Mouse (Mus musculus): Measurements from ENCODE around the gene Cog1. TPM values are rescaled to one million over a fixed set of nuclear protein-coding genes. Genes with fewer than 3 reads are reported as not detected.

The Cog1 gene
- polyA plus RNA-seq, 1 experiment from 2014 or later = 15.5 TPM

DNA sequence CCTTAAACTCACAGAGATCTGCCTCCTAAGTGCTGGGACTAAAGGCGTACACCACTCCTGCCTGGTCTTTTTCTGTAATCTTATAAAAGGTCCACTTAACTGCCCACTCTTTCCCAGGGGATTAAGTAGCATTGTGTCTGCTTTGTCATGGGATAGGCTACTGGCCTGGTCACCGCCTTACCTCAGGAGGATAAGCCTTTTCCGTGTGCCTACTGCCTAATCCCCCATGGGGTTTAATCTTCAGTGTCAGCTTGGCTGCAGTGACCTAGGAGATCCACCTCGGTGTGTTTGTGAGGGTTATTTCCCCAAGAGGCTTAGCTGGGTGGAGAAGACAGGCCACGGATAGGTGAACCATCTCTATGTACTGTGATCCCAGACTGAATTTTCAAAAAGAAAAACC is 48.6 kb downstream of the Cog1 start:
- no peak for ATAC-seq (replicated peaks; ENCODE audit: extremely low read depth, insufficient read depth, low FRiP score)
- H3K36me3 ChIP-seq (ENCODE audit: control insufficient read depth, insufficient read depth) = peaks cover 30% of the 10 kb centered on the region
- no peak overlapping the region for H3K4me2 ChIP-seq (ENCODE audit: low read depth, low read length)
- H3K4me1 ChIP-seq (ENCODE audit: control insufficient read depth, insufficient read depth, low read length) = no peaks in the 10 kb centered on the region
- H3K4me3 ChIP-seq (ENCODE audit: low read length) = no peak overlapping the region
- 0 out of 2 replicates have a peak, but pooled peaks cover 2% of the 10 kb centered on the region for H3K9me3 ChIP-seq (replicated peaks; ENCODE audit: control insufficient read depth, low read length)
- H3K27ac ChIP-seq (ENCODE audit: low read length) = no peak overlapping the region
- H3K9ac ChIP-seq (ENCODE audit: low read length) = no peak overlapping the region
- no peaks in the 10 kb centered on the region for H3K27me3 ChIP-seq (ENCODE audit: control insufficient read depth, insufficient read depth, low read length)
- WGBS = 70% methylated on average over 5 of the region's 5 CpGs

DNA sequence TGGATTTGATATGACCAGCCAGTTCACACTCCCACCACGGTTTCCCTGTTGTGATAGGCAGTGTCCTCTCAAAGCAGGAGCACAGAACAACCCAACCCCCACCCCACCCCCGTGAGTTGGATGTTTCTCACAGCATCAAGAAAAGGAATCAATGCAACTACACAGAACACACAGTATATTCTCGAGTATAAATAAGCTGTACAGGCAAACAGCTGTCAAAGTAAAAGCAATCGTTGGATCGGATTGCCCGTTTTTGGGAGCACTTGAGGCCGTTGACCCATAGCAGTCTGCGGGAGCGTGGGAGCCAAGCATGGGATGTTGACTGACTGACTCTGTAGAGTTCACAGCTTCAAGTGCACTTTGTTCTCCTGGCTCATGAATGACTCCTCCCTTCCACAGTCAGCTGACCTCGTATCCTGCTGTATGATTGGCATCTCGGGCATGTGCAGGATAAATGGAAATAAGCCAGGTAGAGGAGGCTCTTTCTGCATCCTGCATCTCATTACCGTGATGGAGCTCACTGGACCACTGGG is 49.1 kb downstream of the Cog1 start:
- peaks cover 28% of the 10 kb centered on the region for H3K36me3 ChIP-seq (ENCODE audit: control insufficient read depth, insufficient read depth)
- H3K9me3 ChIP-seq (replicated peaks; ENCODE audit: control insufficient read depth, low read length) = 0 out of 2 replicates have a peak, but pooled peaks cover 2% of the 10 kb centered on the region
- no peak overlapping the region for H3K9ac ChIP-seq (ENCODE audit: low read length)
- no peaks in the 10 kb centered on the region for H3K4me1 ChIP-seq (ENCODE audit: control insufficient read depth, insufficient read depth, low read length)
- WGBS = 71% methylated on average over 12 of the region's 12 CpGs
- no peak for ATAC-seq (replicated peaks; ENCODE audit: extremely low read depth, insufficient read depth, low FRiP score)
- no peak overlapping the region for H3K4me3 ChIP-seq (ENCODE audit: low read length)
- H3K27ac ChIP-seq (ENCODE audit: low read length) = no peak overlapping the region
- no peak overlapping the region for H3K4me2 ChIP-seq (ENCODE audit: low read depth, low read length)
- H3K27me3 ChIP-seq (ENCODE audit: control insufficient read depth, insufficient read depth, low read length) = no peaks in the 10 kb centered on the region

DNA sequence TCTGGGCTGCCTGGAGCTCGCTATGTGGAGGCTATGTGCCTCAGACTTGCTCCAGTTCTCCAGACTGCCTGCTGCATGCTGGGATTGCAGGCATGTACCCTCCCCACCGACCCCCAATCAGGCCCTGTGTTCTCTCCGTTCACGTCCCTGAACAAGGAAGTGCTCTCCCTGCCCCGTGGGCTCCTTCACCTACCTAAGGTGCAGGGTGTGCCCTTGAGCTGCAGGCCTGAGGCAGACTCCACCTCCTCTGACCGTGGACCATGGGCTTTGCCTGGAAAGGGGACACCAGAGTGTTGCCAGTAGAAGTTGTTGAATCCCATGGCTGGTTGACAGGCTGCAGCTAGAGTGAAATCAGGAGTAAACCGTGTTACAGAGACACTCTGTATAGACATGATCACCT is 50.7 kb downstream of the Cog1 start:
- Histone ChIP-seq H3K27ac (ENCODE audit: low read length) (no peak overlapping the region), H3K36me3 (ENCODE audit: control insufficient read depth, insufficient read depth) (peaks cover 19% of the 10 kb centered on the region), H3K4me3 (ENCODE audit: low read length) (no peak overlapping the region), H3K27me3 (ENCODE audit: control insufficient read depth, insufficient read depth, low read length) (no peaks in the 10 kb centered on the region), H3K4me2 (ENCODE audit: low read depth, low read length) (no peak overlapping the region), H3K9me3 (replicated peaks; ENCODE audit: control insufficient read depth, low read length) (0 out of 2 replicates have a peak, but pooled peaks cover 2% of the 10 kb centered on the region), H3K9ac (ENCODE audit: low read length) (no peak overlapping the region), H3K4me1 (ENCODE audit: control insufficient read depth, insufficient read depth, low read length) (no peaks in the 10 kb centered on the region)
- WGBS = 84% methylated on average over 7 of the region's 7 CpGs
- no peak for ATAC-seq (replicated peaks; ENCODE audit: extremely low read depth, insufficient read depth, low FRiP score)

DNA sequence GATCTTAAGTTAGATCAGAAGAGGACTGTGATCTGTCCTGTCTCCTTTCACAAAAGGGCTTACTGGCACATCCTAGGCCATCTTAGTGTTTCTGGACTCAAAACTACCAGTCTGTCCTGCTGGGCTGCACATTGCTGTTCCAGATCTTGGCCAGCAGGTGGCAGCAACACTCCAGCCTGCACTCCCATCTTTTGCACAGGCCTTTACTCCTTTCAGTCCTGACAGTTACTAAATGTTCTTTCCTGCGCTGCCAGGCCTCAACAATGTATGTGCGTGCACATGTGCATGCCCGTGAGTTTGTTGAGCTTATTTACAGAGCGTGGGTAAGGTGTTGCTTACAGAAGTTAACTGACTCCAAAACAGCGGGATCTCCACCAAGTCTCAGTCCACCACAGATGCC is 54.8 kb downstream of the Cog1 start:
- H3K9me3 ChIP-seq (replicated peaks; ENCODE audit: control insufficient read depth, low read length) = 0 out of 2 replicates have a peak, but pooled peaks cover 3% of the 10 kb centered on the region
- no peak overlapping the region for H3K9ac ChIP-seq (ENCODE audit: low read length)
- 30% methylated on average over 5 of the region's 5 CpGs for WGBS
- H3K4me3 ChIP-seq (ENCODE audit: low read length) = no peak overlapping the region
- peak; percentile 50 for ATAC-seq (replicated peaks; ENCODE audit: extremely low read depth, insufficient read depth, low FRiP score)
- no peak overlapping the region for H3K4me2 ChIP-seq (ENCODE audit: low read depth, low read length)
- H3K36me3 ChIP-seq (ENCODE audit: control insufficient read depth, insufficient read depth) = peaks cover 3% of the 10 kb centered on the region; the same call in 1 of the 2 replicates
- H3K27me3 ChIP-seq (ENCODE audit: control insufficient read depth, insufficient read depth, low read length) = no peaks in the 10 kb centered on the region
- no peaks in the 10 kb centered on the region for H3K4me1 ChIP-seq (ENCODE audit: control insufficient read depth, insufficient read depth, low read length)
- no peak overlapping the region for H3K27ac ChIP-seq (ENCODE audit: low read length)

DNA sequence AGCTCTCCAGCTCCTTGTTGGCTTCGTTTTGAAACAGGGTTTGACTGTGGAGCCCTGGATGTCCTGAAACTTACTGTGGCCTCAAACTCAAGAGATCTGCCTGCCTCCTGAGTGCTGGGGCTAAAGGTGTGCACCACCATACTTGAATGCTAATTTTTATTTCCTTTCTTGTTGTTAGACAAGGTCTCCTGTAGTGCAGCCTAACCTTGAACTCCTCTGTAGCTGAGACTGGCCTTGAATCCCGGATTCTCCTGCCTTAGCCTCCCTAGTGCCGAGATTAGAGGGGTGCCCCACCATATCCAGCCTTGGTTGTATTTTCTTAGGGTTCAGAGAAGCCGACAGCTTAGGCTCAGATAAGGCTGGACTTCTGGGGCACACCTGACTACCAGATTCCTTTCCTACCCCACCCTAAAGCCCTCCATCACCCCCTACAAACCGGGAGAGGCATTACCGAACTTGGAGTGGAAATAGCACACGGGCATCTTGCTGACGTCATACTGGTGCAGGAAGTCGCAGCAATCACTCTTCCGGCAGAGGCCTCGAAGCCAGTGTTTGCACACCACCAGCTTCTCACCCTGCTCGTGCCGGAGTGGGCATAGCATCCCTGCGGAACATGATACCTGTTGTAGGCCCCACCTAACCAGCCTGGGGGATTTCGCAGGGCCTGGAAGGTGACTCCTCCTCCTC is 57.1 kb downstream of the Cog1 start:
- 0 out of 2 replicates have a peak, but pooled peaks cover 3% of the 10 kb centered on the region for H3K9me3 ChIP-seq (replicated peaks; ENCODE audit: control insufficient read depth, low read length)
- H3K4me2 ChIP-seq (ENCODE audit: low read depth, low read length) = no peak overlapping the region
- no peak for ATAC-seq (replicated peaks; ENCODE audit: extremely low read depth, insufficient read depth, low FRiP score)
- 76% methylated on average over 15 of the region's 15 CpGs for WGBS
- H3K36me3 ChIP-seq (ENCODE audit: control insufficient read depth, insufficient read depth) = peaks cover 3% of the 10 kb centered on the region; the same call in 1 of the 2 replicates
- peaks cover 3% of the 10 kb centered on the region; the same call in 1 of the 2 replicates for H3K4me1 ChIP-seq (ENCODE audit: control insufficient read depth, insufficient read depth, low read length)
- H3K27me3 ChIP-seq (ENCODE audit: control insufficient read depth, insufficient read depth, low read length) = no peaks in the 10 kb centered on the region
- no peak overlapping the region for H3K9ac ChIP-seq (ENCODE audit: low read length)
- H3K27ac ChIP-seq (ENCODE audit: low read length) = no peak overlapping the region
- H3K4me3 ChIP-seq (ENCODE audit: low read length) = no peak overlapping the region

DNA sequence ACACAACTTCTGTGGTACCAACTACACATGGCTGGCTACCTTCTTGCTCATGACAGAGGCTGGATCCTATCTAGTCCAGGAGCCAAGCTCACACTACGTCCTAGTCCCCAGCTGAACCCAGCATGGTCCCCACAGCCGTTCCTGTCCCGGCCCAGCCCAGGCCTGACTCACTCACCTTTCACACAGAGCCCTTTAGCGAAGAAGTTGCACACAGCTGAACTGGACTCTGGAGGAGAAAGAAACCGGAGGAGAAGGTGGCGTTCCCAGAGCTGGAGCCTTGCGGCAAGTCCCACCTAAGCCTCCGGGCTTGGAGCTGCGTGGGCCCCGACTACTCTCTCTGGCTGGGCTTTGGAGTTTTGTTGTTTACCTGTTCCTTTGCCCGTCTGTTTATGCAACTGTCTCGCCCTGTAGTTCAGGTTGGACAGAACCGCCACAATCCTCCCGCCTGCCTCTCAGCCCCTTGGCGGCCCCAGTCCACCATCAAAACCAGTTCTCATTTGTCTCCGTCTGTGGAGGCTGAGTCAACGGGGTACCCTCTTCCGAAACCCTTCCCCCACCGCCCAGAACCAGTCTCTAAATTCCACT is 59.8 kb downstream of the Cog1 start:
- no peak for ATAC-seq (replicated peaks; ENCODE audit: extremely low read depth, insufficient read depth, low FRiP score)
- Histone ChIP-seq H3K27me3 (ENCODE audit: control insufficient read depth, insufficient read depth, low read length) (no peaks in the 10 kb centered on the region), H3K4me3 (ENCODE audit: low read length) (peak overlapping the region; percentile 11; the same call in 1 of the 2 replicates), H3K9ac (ENCODE audit: low read length) (no peak overlapping the region; the same call in 1 of the 2 replicates), H3K4me2 (ENCODE audit: low read depth, low read length) (no peak overlapping the region), H3K4me1 (ENCODE audit: control insufficient read depth, insufficient read depth, low read length) (peaks cover 3% of the 10 kb centered on the region; the same call in 1 of the 2 replicates), H3K27ac (ENCODE audit: low read length) (no peak overlapping the region), H3K36me3 (ENCODE audit: control insufficient read depth, insufficient read depth) (peaks cover 3% of the 10 kb centered on the region; the same call in 1 of the 2 replicates), H3K9me3 (replicated peaks; ENCODE audit: control insufficient read depth, low read length) (0 out of 2 replicates have a peak, but pooled peaks cover 3% of the 10 kb centered on the region)
- WGBS = 63% methylated on average over 19 of the region's 19 CpGs

DNA sequence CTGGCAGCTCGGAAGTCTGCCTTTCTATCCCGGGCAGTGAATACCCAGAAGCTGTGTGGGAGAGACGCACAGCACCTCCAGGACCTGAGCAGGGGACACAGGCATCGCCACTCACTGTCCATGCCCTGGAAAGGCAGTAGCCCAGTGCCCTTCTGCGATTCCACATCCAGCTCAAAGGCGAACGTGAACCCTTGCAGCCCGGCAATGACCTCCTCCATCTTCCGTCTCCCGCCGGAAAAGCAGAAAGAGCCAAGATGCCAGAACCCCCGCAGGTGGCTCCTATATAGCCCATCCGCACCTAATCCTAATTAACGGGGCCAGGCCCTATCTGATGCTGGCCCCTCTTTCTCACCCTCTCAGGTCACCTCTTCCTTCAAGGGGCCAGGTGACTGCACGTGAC is 60.3 kb downstream of the Cog1 start:
- Histone ChIP-seq H3K4me3 (ENCODE audit: low read length) (peak overlapping the region; percentile 11; the same call in 1 of the 2 replicates), H3K27ac (ENCODE audit: low read length) (no peak overlapping the region), H3K9ac (ENCODE audit: low read length) (no peak overlapping the region; the same call in 1 of the 2 replicates), H3K9me3 (replicated peaks; ENCODE audit: control insufficient read depth, low read length) (0 out of 2 replicates have a peak, but pooled peaks cover 3% of the 10 kb centered on the region), H3K4me2 (ENCODE audit: low read depth, low read length) (no peak overlapping the region), H3K27me3 (ENCODE audit: control insufficient read depth, insufficient read depth, low read length) (no peaks in the 10 kb centered on the region), H3K36me3 (ENCODE audit: control insufficient read depth, insufficient read depth) (peaks cover 3% of the 10 kb centered on the region; the same call in 1 of the 2 replicates), H3K4me1 (ENCODE audit: control insufficient read depth, insufficient read depth, low read length) (peaks cover 3% of the 10 kb centered on the region; the same call in 1 of the 2 replicates)
- 27% methylated on average over 15 of the region's 15 CpGs for WGBS
- ATAC-seq (replicated peaks; ENCODE audit: extremely low read depth, insufficient read depth, low FRiP score) = no peak; the same call in 1 of the 2 replicates

DNA sequence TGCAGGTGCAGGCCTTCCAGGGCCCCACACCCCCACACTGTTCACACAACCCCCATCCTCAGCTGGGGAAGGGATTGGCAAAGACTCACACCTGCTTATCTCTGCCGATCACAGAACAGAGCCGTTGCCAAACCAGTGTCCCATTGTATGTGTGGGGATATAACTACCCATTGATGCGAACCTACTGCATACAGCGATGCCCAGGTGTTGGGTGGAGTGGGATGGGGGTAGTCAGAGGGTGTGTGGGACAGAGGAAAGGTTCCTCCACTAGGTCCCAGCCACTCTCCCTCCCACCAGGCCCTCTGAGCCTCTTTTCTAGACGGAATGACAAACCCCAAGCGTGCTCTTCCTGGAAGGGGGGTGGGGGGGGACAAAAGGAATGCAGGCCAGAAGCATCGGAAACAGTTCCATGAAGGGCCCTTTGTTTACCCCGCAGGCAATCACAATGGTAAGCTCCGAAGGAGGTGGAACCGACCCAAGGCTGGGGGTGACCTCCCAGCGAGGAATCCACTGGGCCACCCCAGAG is 60.8 kb downstream of the Cog1 start, which contains the start of gene Cpsf4l:
Cpsf4l (minus strand) TSS at position 287 of the 526 bp plus-strand sequence.
- peak within 1 kb of the TSS; percentile 11; the same call in 1 of the 2 replicates for H3K9ac ChIP-seq (ENCODE audit: low read length)
- H3K4me2 ChIP-seq (ENCODE audit: low read depth, low read length) = peak within 1 kb of the TSS; percentile 19; the same call in 1 of the 2 replicates
- no peaks in the 10 kb centered on the region for H3K27me3 ChIP-seq (ENCODE audit: control insufficient read depth, insufficient read depth, low read length)
- H3K4me3 ChIP-seq (ENCODE audit: low read length) = peak within 1 kb of the TSS; percentile 11; the same call in 1 of the 2 replicates
- H3K27ac ChIP-seq (ENCODE audit: low read length) = peak within 1 kb of the TSS; percentile 26
- WGBS = 20% methylated on average over 11 of the region's 11 CpGs
- peaks cover 3% of the 10 kb centered on the region; the same call in 1 of the 2 replicates for H3K4me1 ChIP-seq (ENCODE audit: control insufficient read depth, insufficient read depth, low read length)
- peak; percentile 79 for ATAC-seq (replicated peaks; ENCODE audit: extremely low read depth, insufficient read depth, low FRiP score)
- H3K36me3 ChIP-seq (ENCODE audit: control insufficient read depth, insufficient read depth) = peaks cover 3% of the 10 kb centered on the region; the same call in 1 of the 2 replicates
- H3K9me3 ChIP-seq (replicated peaks; ENCODE audit: control insufficient read depth, low read length) = 0 out of 2 replicates have a peak, but pooled peaks cover 3% of the 10 kb centered on the region
